Mouse (Mus musculus) stomach, postnatal 0 days (tissue): ENCODE measurements around the gene Sptlc2. TPM values are rescaled to one million over a fixed set of nuclear protein-coding genes. Genes with fewer than 3 reads are reported as not detected.

Experiments
- ATAC-seq: fragments of 200-750 bp; cut with Nextera tagmentation; 2 replicates; pipeline ENCODE4 v1.8.0; 2017; ENCODE audit not compliant: low FRiP score, low TSS enrichment
- DNase-seq: peaks from one replicate; pipeline ENCODE4 v3.0.0-alpha.2; 2016; ENCODE audit warnings: low spot score
- H3K27ac ChIP-seq: fragments of 300-500 bp; sonication (generic); replicated peaks from 2 replicates; pipeline ENCODE4 v1.5.1; 2014; ENCODE audit warnings: mild to moderate bottlenecking, control low read depth
- H3K27me3 ChIP-seq: fragments of 300-500 bp; sonication (generic); 2 replicates; pipeline ENCODE4 v1.6.1; 2014; ENCODE audit warnings: low read length; ENCODE audit not compliant: control insufficient read depth, insufficient read depth
- H3K36me3 ChIP-seq: fragments of 300-500 bp; sonication (generic); 2 replicates; pipeline ENCODE4 v1.6.1; 2014; ENCODE audit warnings: low read length, mixed read lengths; ENCODE audit not compliant: control insufficient read depth, insufficient read depth
- H3K4me1 ChIP-seq: fragments of 300-500 bp; sonication (generic); replicated peaks from 2 replicates; pipeline ENCODE4 v1.6.1; 2014; ENCODE audit warnings: antibody characterized with exemption; ENCODE audit not compliant: control insufficient read depth, insufficient read depth
- H3K4me2 ChIP-seq: fragments of 300-500 bp; sonication (generic); replicated peaks from 2 replicates; pipeline ENCODE4 v1.6.1; 2014; ENCODE audit warnings: low read depth, mild to moderate bottlenecking, control low read depth, moderate library complexity
- H3K4me3 ChIP-seq: fragments of 300-500 bp; sonication (generic); 2 replicates; pipeline ENCODE4 v1.5.1; 2014; ENCODE audit warnings: low read depth, low read length, control low read depth
- H3K9ac ChIP-seq: fragments of 300-500 bp; sonication (generic); 2 replicates; pipeline ENCODE4 v1.6.1; 2014; ENCODE audit warnings: mild to moderate bottlenecking, low read length, control low read depth, mixed read lengths
- H3K9me3 ChIP-seq: fragments of 300-500 bp; sonication (generic); 2 replicates; pipeline ENCODE4 v1.6.1; 2016; ENCODE audit warnings: low read length; ENCODE audit not compliant: control insufficient read depth
- CTCF ChIP-seq: IDR thresholded peaks from 2 replicates; pipeline ENCODE4 v1.5.1; 2016; ENCODE audit warnings: antibody characterized with exemption, low read depth, mild to moderate bottlenecking, moderate library complexity
- EP300 ChIP-seq: optimal IDR thresholded peaks from 2 replicates; pipeline ENCODE3; 2016; ENCODE audit warnings: antibody characterized with exemption
- WGBS: fragments of 180-500 bp; shearing (Covaris S2); extraction: QIAGEN DNeasy Blood & Tissue Kit; methylation state at CpG from one replicate; pipeline ENCODE4 v1.1.7; 2014; 5-methylcytosine and 5-hydroxymethylcytosine counted together
- polyA plus RNA-seq: library from polyadenylated mRNA; unstranded; fragments of >200 nt; fragmentation: Nextera tagmentation; extraction: Ambion mirVana; gene quantifications from 2 replicates; pipeline ENCODE4 v1.2.1, GENCODE M21; 2015

The Sptlc2 gene
- polyA plus RNA-seq, 1 experiment from 2014 or later = 201 TPM

DNA sequence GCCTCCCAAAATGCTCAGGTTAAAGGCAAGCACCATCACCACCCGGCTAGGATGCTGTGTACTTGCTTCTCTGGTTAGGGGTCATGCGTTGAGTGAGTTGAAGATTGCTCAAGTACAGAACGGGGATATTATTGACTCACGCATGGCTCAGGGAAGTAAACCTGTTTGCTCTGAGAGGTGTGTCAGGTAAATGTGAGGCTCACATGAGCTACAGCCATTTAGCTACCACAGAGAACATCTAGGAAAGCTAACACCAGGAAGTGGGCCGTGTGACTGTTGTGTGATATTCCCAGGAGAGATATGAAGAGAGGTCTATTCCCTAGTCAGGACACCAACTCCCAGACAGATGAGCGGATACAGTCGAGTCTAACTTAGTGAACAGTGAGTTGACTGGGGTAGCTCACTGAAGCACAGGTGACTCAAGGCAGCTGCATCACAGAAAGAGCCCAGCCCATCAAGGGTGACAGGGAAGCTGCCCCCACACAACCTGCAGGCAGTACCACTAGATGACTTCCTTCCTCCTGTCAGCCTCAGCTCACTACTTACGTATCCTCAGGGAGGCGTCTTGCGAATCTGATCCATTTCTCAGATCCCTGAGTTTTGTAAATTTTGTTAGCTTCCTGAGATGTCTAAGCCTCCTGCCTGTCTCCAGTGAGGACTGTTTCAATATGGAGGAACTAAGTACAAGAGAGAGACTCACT lies 11.1 kb upstream of the Sptlc2 start:
- DNase-seq (peak; percentile 61), ATAC-seq (peak; percentile 94)
- Histone ChIP-seq H3K9me3 (no peaks in the 10 kb centered on the region), H3K4me1 (no peaks in the 10 kb centered on the region), H3K27me3 (no peaks in the 10 kb centered on the region), H3K27ac (peak overlapping the region; percentile 84), H3K9ac (peak overlapping the region; percentile 18; the same call in 1 of the 2 replicates), H3K4me3 (no peak overlapping the region), H3K36me3 (no peaks in the 10 kb centered on the region), H3K4me2 (no peak overlapping the region)
- TF ChIP-seq EP300 = no peak
- TF ChIP-seq CTCF = no peak
- WGBS = 62% methylated on average over 10 of the region's 10 CpGs

DNA sequence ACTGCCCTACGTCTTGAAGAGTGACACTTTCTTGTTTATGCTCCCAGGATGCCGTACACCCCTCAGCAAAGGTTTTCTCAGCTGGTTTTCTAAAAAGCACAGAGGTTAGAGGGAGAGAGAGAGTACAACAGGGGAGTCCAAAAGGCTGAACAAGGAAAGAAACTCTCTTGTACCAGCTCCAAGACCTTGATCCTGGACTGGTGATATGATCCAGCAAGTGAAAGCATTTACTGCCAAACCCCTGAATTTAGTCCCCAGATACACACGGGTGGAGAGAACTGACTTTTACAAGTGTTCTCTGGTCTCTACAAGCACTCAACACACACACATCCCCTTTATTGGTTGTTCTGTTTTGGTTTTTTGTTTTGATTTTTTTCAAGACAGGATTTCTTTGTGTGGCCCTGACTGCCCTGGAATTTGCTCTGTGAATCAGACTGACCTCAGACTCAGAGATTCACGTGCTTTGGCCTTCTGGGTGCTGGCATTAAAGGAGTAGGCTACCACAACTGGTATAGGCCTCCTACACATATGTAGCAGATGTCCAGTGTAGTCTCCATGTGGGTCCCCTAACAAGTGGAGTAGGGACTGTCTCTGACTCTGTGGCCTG lies 9.8 kb upstream of the Sptlc2 start:
- Histone ChIP-seq H3K4me1 (no peaks in the 10 kb centered on the region), H3K4me3 (no peak overlapping the region), H3K9ac (no peak overlapping the region), H3K27ac (peak overlapping the region; percentile 61), H3K9me3 (no peaks in the 10 kb centered on the region), H3K36me3 (no peaks in the 10 kb centered on the region), H3K27me3 (no peaks in the 10 kb centered on the region), H3K4me2 (no peak overlapping the region)
- 64% methylated on average over 4 of the region's 4 CpGs for WGBS
- DNase-seq = no peak
- no peak for TF ChIP-seq CTCF
- no peak for TF ChIP-seq EP300
- no peak for ATAC-seq

DNA sequence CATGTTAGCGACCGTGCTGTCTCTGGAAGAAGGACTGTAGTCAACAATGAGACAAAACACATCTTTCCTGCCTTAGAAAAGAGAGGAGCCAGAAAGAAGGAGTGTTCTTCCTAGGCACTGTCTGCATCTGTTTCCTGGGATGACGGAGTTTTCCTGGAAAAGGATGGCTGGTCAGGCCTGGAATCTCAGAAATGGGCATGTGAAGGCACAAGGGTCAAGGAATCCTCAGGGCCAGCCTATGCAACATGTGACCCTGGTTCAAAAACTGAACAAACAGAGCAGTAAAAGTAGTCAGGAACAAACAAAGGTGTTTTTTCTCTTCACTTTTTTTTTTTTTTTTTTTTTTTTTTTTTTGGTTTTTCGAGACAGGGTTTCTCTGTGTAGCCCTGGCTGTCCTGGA lies 9.0 kb upstream of the Sptlc2 start:
- DNase-seq (no peak), ATAC-seq (no peak)
- H3K36me3 ChIP-seq = no peaks in the 10 kb centered on the region
- no peaks in the 10 kb centered on the region for H3K9me3 ChIP-seq
- no peaks in the 10 kb centered on the region for H3K27me3 ChIP-seq
- WGBS = 68% methylated on average over 4 of the region's 4 CpGs
- no peak overlapping the region; the same call in 1 of the 2 replicates for H3K27ac ChIP-seq
- TF ChIP-seq EP300 = no peak
- no peak for TF ChIP-seq CTCF
- H3K4me1 ChIP-seq = no peaks in the 10 kb centered on the region
- H3K4me2 ChIP-seq = no peak overlapping the region
- H3K4me3 ChIP-seq = no peak overlapping the region
- H3K9ac ChIP-seq = no peak overlapping the region

DNA sequence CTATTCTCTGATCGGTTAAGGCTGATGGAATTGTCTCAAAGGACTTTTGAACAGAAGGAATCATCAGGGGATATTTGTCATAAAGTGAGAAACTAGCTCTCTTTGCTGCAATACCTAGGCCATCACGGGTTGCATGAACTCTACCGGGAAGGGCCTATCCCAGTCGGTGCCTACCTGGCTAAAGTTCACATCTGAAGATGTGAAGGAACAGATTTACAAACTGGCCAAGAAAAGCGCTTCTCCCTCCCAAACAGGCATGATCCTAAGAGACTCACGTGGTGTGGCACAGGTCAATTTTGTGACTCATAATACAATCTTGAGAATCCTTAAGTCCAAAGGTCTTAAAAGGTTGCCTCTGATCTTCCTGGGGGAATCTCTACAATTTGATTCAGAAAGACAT lies 6.2 kb upstream of the Sptlc2 start:
- DNase-seq (no peak), ATAC-seq (no peak)
- Histone ChIP-seq H3K9me3 (no peaks in the 10 kb centered on the region), H3K4me3 (no peak overlapping the region), H3K4me1 (no peaks in the 10 kb centered on the region), H3K27ac (no peak overlapping the region), H3K9ac (no peak overlapping the region), H3K4me2 (no peak overlapping the region), H3K27me3 (no peaks in the 10 kb centered on the region), H3K36me3 (no peaks in the 10 kb centered on the region)
- TF ChIP-seq EP300 (no peak), CTCF (no peak)
- 88% methylated on average over 6 of the region's 6 CpGs for WGBS

DNA sequence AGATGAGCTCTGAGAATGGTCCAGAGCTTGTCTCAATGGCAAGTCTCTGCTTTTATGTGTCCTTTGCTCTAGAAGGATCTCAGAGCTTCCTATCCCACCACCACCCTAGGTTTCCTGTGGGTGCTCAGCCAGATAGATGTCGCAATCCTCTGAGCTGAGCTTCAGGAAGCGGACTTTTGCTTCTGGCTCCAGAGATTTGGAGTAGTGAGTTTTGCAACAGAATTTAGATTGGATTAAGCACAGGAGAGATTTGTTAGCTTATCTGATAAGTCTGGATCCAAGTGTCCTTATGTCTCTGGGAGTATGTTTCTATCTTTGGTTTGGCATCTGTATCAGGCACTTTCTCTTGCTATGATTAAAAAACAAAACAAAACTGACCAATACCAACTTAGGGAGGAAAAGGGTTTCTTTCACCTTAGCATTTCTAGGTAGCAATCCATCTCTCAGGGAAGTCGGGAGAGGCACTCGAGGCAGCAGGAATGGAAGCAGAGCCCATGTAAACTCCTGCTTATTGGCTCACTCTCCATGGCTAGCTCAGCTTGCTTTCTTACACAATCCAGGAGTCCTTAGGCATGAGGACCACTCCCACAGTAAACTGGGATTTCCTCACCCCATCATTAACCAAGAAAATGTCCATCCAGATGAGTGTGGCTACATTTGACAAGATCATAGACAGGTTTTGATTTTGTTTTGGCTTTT lies 5.4 kb upstream of the Sptlc2 start:
- 0 out of 2 replicates have a peak overlapping the region, but pooled peaks have one; percentile 24 for H3K27ac ChIP-seq
- ATAC-seq (no peak), DNase-seq (no peak)
- H3K36me3 ChIP-seq = no peaks in the 10 kb centered on the region
- no peak overlapping the region for H3K4me2 ChIP-seq
- H3K4me1 ChIP-seq = no peaks in the 10 kb centered on the region
- no peaks in the 10 kb centered on the region for H3K9me3 ChIP-seq
- TF ChIP-seq CTCF (no peak), EP300 (no peak)
- H3K27me3 ChIP-seq = no peaks in the 10 kb centered on the region
- H3K9ac ChIP-seq = no peak overlapping the region
- no peak overlapping the region for H3K4me3 ChIP-seq
- 47% methylated on average over 4 of the region's 4 CpGs for WGBS

DNA sequence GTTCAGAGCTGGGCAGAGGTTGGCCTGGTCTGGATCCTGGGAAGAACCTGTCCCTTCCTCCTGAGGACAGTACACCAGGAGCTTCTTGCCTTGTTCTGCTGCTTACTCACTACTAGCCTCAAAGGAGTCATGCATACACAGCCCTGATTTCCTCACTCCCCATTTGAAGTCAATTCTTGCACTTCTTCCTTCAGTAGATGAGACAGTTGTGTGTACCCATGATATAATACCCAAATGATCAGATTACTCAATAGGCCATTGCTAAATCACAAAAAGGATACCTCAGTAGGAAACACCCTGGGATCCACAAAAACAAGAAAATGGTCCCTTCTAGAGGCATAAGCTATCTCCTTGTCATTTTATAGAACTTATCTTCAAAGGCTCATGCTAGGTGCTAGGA lies 3.2 kb upstream of the Sptlc2 start:
- ATAC-seq (no peak), DNase-seq (no peak)
- no peaks in the 10 kb centered on the region for H3K36me3 ChIP-seq
- H3K27me3 ChIP-seq = no peaks in the 10 kb centered on the region
- H3K9me3 ChIP-seq = no peaks in the 10 kb centered on the region
- H3K4me3 ChIP-seq = no peak overlapping the region
- H3K4me1 ChIP-seq = no peaks in the 10 kb centered on the region; the same call in 1 of the 2 replicates
- H3K9ac ChIP-seq = no peak overlapping the region
- no peak overlapping the region for H3K27ac ChIP-seq
- H3K4me2 ChIP-seq = no peak overlapping the region
- TF ChIP-seq EP300 = no peak
- no peak for TF ChIP-seq CTCF
